32 mouse cellular contexts compared by ENCODE assay signal in the genomic region with DNA sequence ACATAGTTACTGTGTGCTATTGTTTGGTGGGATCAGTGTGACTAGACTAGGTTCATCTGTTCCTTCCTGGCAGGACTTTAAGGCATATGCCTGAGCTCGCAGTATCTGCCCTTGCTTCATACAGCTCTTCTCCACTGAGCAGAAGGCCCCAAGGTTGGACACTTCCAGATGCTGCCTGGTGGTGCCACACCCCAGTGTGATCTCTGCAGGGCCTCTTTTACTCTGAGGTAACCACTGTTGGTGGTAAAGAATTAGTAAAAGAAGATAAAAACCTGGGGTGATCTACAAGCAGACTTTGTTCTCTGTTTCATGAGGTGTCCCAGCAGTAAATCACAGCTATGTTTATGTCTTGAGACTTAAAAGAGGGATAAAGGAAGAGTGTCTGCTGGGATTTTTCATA.
"Had no signal": no experiment of that assay in that cellular context is flagged by ENCODE, and none has a peak within 500 bp of the region (broad histone marks: within the 10 kb centered on the region; RNA-seq: fewer than 3 reads in every experiment).

No protein-coding gene starts in this region.

- H3K4me2 ChIP-seq: heart, embryonic 12.5 days; heart, embryonic 13.5 days; heart, embryonic 15.5 days; hindbrain, embryonic 12.5 days; hindbrain, embryonic 13.5 days; hindbrain, embryonic 14.5 days; hindbrain, embryonic 15.5 days; kidney, embryonic 15.5 days had no signal

- H3K27ac ChIP-seq: heart, embryonic 10.5 days; heart, embryonic 13.5 days; heart, embryonic 15.5 days; hindbrain, embryonic 10.5 days; hindbrain, embryonic 12.5 days; hindbrain, embryonic 13.5 days; hindbrain, embryonic 14.5 days; hindbrain, embryonic 15.5 days; hindbrain, postnatal 0 days; kidney, embryonic 15.5 days; kidney, postnatal 0 days; layer of hippocampus, adult 2 months; left cerebral cortex, adult 2 months had no signal

- H3K36me3 ChIP-seq: heart, embryonic 10.5 days; heart, embryonic 12.5 days; heart, embryonic 13.5 days; heart, embryonic 15.5 days; hindbrain, embryonic 10.5 days; hindbrain, embryonic 12.5 days; hindbrain, embryonic 13.5 days; hindbrain, embryonic 15.5 days; kidney, embryonic 15.5 days had no signal

- H3K4me1 ChIP-seq: heart, embryonic 10.5 days; heart, embryonic 12.5 days; heart, embryonic 13.5 days; heart, embryonic 15.5 days; hindbrain, embryonic 10.5 days; hindbrain, embryonic 12.5 days; hindbrain, embryonic 13.5 days; hindbrain, embryonic 15.5 days; kidney, embryonic 15.5 days had no signal

- H3K9me3 ChIP-seq: heart, embryonic 10.5 days; heart, embryonic 13.5 days; heart, embryonic 15.5 days; hindbrain, embryonic 10.5 days; hindbrain, embryonic 12.5 days; hindbrain, embryonic 13.5 days; hindbrain, embryonic 15.5 days; kidney, embryonic 15.5 days had no signal

- DNase-seq: heart, postnatal 10 days; heart, postnatal 14 days; heart, postnatal 36 days; heart, postnatal 4 days; kidney, adult 11 months; kidney, adult 18-20 months; kidney, adult 2 months; kidney, adult 8-10 months; kidney, adult 9 months; kidney, postnatal 10 days; kidney, postnatal 14 days; kidney, postnatal 25 days; kidney, postnatal 36 days; kidney, postnatal 4 days; layer of hippocampus, adult 9-11 months; layer of hippocampus, postnatal 36 days had no signal

- H3K9ac ChIP-seq: heart, embryonic 12.5 days; heart, embryonic 13.5 days; heart, embryonic 15.5 days; hindbrain, embryonic 12.5 days; hindbrain, embryonic 13.5 days; hindbrain, embryonic 14.5 days; hindbrain, embryonic 15.5 days; kidney, embryonic 15.5 days had no signal

- ATAC-seq: hindbrain, embryonic 16.5 days; hindbrain, postnatal 0 days; inflammation-experienced regulatory T-cells, adult 6 months had no signal

- H3K4me3 ChIP-seq: heart, embryonic 10.5 days; heart, embryonic 12.5 days; heart, embryonic 13.5 days; heart, embryonic 15.5 days; hindbrain, embryonic 10.5 days; hindbrain, embryonic 12.5 days; hindbrain, embryonic 13.5 days; hindbrain, embryonic 15.5 days; kidney, embryonic 15.5 days; layer of hippocampus, adult 2 months; left cerebral cortex, adult 2 months had no signal

- H3K27me3 ChIP-seq: heart, embryonic 12.5 days; heart, embryonic 13.5 days; heart, embryonic 15.5 days; hindbrain, embryonic 12.5 days; hindbrain, embryonic 13.5 days; hindbrain, embryonic 15.5 days; kidney, embryonic 15.5 days had no signal
